Mouse (Mus musculus) gastrocnemius, postnatal 14 days (tissue): ENCODE data around the gene Gabpb2. TPM values are rescaled to one million over a fixed set of nuclear protein-coding genes. Genes with fewer than 3 reads are reported as not detected.
"Not testable (repeated sequence)": the region's sequence is repeated elsewhere in the genome, so short reads cannot be mapped to it uniquely, and the experiment has no call there.

Source experiments
- DNase-seq: peaks from one replicate; pipeline ENCODE4 v3.0.0; 2021; ENCODE audit warnings: mixed read lengths
- intact Hi-C: fragments of 180-260 bp; cut with DNase I; formaldehyde crosslinking; loops from one replicate; pipeline ENCODE4 v1.15.1; 2025; ENCODE audit warnings: low total_unique reads
- total RNA-seq, 2 experiments: library from RNA; stranded (reverse); gene quantifications; 2 replicates each; pipeline ENCODE4 v1.2.3; 2021

Gabpb2 gene
- total RNA-seq, 2 experiments from 2014 or later: 7.3 to 8.1 TPM

DNA sequence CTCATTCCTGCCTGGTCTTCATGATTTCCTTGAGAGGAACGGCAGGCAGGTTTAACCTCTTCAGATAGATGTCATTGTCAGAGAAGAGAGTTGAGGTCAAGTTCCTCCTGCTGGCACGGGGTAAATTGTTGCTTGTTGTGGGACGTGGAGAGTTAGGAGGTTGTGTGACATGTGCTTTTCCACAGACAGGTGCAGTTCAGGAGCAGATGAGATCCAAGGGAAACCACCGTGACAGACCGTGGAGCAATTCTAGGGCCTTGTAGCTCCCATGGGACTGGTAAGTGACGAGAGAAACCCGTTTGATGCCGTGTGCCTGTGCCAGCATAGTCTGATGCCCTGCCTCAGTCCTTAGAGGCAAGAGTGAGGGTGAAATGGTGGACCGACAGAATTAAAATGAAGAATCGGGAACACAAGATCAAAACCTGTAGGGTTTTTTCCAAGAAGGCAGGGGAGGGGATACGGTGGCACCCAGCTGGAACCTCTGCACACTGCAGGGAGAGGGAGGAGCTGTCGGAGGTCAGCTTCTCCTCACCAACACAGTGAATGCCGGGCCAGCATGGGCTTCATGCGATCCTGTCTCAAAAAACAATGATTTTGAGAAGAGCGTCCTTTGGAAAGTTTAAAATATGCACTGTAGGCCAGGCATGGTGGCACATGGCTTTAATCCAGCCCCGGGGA lies 15.7 kb upstream of the Gabpb2 start:
- intact Hi-C loops: no loop called here
- DNase-seq: no peak

DNA sequence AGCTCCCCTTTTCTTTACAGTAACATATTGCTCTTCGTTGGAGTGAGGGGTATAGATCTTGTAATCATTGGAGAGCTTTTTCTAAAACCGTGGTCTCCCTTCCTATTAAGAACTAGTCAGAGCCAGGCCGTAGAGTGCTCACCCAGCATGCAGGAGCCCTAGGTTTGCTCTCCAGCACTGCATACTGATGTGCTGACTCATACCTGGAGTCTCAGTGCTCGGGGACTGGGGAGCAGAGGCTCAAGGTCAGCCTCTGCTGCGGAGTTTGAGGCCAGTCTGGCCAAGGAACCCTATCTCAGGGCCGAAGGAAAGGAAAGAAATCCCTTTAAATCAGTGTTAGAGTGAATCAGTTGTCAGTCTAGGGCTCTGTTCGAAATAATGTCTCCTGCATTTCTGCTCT lies 15.1 kb upstream of the Gabpb2 start:
- intact Hi-C loops: no loop called here
- DNase-seq: no peak

DNA sequence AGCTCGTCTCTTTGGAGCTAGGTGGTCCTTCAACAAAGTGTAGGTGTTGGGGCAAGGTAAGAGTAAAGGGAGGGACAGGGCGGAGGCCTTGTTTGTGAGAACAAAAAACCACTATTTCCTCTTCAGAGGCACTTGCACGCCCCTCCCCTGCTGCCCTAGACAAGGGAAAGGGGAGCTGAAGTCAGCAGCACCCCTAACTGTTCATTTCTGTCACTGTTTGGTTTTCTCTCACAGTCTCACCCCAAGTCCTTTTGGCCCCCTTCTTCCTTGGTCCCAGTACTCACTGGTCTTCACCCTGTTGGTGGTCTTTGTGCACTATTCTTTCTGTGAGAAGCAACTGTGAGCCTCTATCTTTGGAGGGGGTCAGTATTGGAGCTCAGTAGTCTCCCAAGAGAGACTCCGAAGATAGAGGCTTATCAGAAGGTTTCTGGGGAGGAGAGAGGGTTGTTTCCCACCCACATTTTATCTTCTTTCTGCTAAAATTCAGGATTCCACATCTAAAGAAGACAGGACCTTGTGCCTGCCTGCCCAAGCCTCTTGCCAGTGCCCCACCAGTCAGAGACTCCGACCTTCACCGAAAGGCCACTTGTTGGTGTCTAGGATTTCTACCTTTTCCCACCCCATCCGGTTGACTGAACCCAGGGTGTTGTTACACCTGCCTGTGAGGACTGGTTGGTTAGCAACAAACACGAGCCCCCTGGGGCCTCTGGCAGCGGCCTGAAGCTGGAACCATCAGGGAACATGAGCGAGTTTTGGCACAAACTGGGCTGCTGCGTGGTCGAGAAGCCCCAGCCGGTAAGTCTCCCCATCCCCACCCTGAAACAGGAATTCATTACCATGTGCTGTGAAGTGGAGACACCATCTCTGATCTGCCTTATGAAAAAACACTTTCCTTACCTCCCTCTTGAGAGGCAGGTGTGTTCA lies 13.8 kb upstream of the Gabpb2 start, which contains the start of gene Mllt11:
TSS of gene Mllt11 (minus strand) at position 874 of the 924 bp plus-strand sequence.
- DNase-seq: no peak
- intact Hi-C loops: no loop called here

DNA sequence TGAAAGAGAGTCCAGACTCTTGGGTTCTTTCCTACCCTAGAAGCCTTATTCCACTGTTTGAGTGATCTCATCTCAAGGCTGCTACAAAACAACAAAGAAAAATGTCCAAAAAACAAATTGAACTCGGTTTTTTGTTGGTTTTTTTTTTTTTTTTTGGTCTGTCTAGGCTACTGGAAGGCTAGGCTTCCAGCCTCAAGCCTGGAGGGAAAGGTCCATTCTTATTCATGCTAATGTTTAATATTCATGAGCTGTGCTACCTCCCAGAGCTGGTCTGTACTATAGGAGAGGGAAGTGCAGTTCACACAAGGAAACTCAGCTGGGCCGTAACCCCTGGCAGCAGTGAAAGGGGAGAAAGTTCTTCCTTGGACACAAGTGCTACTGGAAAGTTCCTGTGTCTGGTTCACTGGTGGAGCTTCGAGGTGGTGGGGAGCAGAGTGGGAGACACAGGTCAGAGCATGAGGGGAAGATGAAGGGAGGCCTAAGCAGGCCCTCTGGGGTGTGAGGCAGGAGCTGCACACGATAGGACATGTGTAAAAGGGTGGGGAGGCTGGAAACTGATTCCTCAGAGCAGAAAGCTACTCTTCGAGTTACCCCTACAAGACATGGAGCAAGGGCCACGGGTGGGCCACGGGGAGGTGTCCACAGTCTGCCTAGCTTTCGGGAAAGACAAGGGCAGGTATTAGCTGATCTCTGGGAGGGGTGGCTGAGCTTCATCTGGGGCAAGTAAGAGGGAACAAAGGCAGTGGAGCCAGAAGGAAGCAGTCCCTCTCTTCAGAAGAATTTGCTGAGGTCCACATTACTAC lies 13.0 kb upstream of the Gabpb2 start:
- DNase-seq: no peak
- intact Hi-C loops: no loop called here

DNA sequence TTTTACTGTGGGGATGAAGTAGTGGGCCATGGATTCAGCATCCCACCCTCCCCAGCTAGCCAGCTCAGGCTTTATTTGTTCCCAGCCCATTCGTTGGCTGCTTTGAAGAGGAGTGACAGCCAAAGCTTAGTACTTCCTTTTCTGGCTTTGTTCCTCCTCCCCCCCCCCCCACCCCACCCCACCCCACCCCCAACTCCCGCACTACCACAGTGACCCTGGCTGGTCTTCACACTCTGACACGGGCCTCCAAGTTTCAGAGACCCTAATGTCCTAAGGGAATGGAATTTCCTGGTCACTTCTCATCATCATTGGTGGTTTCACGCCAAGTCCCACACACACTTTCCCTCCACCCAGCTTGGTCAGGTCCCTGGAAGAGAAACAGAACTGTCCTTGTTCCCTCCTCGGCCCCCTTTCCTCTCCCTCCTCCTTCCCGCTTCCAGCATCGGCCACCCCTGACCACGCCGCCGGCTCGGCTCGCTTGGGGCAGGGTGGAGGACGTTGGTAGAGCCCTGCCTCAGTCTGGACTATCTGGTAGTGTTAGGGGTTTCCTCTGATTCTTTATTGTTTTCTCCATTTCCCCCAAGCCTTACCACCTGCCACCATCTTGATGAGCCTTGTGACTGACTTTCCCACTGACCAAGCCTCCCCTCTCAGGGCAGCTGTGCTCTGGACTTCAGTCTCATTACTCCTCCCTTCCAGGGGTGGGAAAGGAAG lies 12.2 kb upstream of the Gabpb2 start:
- intact Hi-C loops: no loop called here
- peak; percentile 54 for DNase-seq

DNA sequence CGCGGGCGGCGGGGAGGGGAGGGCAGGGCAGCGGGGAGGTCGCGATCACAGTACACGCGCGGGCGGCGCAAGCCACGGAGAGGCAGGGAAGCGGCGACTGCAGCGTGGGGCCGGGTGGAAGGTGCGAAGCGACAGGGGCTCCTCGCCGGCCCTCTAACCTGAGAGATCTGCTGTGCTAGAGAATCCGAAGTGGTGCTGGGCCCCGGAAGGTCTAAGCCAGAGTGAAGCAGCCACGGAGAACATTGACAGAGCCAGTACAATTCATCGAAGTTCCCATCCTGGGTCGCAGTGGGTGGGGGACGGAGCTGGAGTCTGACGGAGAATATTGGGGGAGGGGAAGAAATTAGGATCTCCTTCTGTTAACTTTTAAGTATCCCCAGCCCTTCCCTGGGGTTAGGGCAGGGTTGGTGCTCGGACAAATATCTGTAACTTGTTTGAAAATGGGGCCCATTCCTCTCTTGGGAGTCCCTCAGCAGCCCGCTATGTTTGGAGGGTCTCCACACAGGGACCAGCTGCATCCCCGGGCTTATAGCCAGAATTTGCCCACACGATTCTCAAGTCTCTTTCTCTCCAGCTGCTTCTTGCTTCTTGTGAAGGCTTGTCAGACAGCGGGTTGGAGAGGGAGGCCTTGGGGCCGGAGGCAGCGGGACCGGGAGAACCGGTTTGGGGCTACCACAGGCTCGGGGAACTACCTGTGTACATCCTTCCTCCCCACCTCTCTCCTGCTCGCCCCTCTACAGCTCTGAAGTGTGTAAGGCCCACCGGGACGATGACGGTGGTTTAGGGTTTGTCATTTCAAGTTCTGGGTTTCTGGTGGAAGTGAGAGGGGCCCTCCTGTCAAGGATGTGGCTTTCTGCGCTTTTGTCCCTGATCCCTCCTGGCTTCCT lies 11.4 kb upstream of the Gabpb2 start:
- DNase-seq: peak; percentile 31
- intact Hi-C loops: no loop called here

DNA sequence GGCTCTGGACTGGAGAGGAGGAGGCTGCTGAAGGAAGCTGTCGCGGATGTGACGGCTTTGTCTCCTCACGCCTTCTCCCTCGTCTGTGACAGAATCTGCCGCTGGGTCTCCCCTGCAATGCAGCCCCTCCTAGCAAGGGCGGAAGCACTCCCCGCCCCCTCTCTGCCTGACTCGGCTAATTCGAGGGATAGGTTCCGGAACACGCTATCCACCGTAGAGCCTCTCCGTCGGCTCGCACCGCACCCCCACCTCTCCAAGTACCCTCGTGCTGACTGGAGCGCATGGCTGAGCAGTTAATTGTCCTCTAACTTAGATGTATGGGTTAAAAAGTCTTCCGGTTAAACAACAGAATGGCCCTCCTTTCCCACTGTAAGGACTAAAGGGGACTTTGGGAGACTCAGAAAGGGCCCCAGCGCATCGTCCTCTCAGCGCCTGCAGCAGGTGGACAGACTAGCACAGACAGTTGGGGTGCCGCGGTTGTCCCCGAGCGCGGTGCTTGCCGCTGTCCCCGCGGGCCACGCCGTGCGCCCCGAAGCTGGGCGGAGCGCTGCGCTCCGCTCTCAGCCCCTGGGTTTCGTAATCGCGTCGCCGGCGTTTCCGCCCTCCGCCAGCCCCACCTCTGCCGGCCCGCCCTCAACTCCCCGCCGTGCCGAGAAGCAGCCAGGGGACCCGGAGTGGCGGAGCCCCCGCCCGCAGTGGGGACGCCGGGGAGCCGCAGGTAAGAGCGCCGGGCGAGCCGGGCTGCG lies 10.6 kb upstream of the Gabpb2 start, which contains the start of gene Cdc42se1:
TSS of gene Cdc42se1 (plus strand) at position 585 of the 746 bp plus-strand sequence.
- peak; percentile 91 for DNase-seq
- intact Hi-C loops: no loop called here

DNA sequence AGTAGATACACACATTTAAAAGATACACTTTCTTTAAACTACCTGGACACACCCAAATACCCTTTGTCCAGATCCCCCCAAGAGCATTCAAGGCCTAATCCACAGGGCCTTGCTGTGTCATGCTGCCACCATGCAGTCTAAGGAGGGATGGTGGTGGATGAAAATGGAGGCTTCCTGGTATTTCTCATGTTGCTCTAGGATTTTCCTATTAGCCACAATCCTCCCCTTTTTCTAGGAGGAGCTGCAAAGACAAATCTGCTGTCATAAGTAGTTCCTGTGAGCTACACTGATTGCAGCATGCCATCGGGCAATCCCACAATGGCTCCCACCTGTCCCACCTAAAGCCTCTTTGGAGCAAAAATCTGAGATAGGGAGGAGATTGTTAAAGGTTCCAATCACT lies 9.5 kb upstream of the Gabpb2 start:
- intact Hi-C loops: no loop called here
- no peak for DNase-seq

DNA sequence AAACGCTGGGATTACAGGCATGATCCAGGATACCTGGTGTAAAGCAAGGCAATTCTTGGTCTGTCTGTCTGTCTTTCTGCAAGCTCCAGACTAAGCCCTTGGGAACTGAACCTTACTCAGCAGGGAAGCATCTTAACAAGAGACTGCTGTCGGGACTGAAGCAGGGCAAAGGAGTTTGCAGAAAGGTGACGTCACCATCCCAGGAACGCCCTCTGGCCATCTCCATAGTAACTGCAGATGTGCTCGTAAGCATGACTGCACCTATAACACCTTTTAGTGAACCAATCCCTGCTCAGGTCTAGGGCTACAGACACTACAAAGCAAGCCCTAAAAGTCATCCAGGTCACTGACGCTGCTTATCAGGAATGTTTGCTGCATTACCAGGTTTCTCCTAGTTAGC lies 6.6 kb upstream of the Gabpb2 start:
- intact Hi-C loops: no loop called here
- no peak for DNase-seq

DNA sequence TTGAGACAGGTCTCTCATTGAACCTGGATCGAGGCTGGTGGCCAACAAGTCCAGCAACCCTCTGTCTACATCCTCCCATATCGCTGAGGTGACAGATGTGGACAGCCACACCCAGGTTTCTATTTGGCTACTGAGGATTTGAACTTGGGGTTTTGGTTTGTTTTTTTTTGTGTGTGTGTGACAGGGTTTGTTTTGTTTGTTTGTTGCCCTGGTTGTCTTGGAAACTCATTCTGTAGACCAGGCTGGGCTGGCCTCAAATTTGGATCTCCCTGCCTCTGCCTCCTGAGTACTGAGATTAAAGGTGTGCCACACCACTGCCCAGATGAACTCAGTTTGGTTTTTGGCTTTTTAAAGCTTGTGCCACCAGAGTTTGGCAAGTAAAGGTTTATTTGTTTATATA lies 5.3 kb upstream of the Gabpb2 start:
- DNase-seq: no peak
- intact Hi-C loops: no loop called here

DNA sequence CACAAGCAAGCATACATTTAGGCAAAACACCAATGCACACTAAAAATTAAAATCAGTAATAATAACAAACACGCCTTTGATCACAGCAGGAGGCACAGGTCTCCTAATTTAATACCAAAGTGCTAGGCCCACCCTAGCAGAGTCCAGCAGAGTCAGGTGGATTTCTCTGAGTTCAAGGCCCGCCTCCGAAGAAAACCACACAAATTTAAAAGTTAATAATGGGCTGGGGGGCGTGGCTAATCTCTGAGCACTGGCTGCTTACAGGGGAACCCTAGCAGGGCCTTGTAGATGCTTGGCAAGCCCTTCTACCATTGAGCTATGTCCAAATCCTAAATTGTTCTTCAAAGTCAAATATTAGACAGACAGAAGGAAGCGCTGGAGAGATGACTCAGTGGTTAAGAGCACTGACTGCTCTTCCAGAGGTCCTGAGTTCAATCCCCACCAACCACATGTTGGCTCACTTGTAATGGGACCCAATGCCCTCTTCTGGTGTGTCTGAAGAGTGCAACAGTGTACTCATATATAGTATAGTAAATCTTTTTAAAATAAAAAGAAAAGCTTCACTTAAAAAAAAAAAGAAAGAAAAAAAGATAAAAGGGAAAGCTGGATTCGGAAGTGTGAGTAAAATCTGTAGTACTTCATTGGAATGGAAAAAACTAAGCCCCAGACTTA lies 886 bp upstream of the Gabpb2 start:
- DNase-seq: no peak

DNA sequence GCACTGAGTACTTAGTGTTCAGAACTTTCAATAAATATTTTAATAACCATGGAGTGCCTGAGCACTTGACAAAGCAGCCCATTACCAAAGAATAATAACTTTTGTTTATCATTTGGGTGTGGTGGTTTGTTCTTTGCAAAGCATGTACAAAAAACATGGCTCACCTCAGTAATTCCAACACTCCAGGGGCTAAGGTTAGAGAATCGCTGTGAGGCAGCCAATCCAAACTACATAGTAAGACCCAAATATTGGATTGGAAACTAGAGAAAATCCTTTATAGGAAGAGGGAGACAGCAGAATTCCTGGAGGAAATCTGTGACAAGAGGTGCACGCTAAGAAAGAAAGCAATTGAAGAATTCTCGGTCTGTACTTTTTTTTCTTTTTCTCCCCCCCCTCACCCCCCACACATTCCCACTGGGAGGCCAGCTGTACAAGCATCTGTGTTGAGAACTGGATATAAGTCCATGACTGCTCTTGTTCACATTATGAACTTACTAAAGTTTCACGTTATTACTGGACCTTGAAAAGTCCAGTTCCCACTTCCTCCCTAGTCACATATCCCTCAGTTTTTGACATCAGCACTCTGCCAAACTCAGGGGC lies 961 bp downstream of the Gabpb2 start:
- intact Hi-C loops: loop anchor here (5.0 kb wide), 1 partner anchor 46 kb away; no protein-coding TSS in a partner anchor
- DNase-seq: no peak

More for the DNA sequence above, 886 bp upstream of the Gabpb2 start:
- intact Hi-C loops: loop anchor here (5.0 kb wide), 1 partner anchor 44 kb away; no protein-coding TSS in a partner anchor

DNA sequence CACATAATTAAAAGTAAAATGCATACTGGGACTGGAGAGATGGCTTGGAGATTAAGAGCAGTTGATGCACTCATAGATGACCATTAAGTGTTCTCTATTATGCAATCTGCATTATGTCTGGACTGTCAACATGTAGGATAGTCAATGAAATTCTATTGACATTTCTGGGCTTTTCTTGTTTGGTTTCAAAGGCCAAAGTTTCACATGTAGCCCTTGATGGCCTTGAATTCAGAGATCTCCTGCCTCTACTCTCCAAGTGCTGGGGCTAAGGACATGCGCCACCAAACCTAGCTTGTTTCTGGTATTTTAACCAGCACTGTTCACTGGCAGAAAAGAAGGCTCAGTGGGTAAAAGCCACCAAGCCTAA lies 4.1 kb downstream of the Gabpb2 start:
- intact Hi-C loops: no loop called here
- no peak for DNase-seq

DNA sequence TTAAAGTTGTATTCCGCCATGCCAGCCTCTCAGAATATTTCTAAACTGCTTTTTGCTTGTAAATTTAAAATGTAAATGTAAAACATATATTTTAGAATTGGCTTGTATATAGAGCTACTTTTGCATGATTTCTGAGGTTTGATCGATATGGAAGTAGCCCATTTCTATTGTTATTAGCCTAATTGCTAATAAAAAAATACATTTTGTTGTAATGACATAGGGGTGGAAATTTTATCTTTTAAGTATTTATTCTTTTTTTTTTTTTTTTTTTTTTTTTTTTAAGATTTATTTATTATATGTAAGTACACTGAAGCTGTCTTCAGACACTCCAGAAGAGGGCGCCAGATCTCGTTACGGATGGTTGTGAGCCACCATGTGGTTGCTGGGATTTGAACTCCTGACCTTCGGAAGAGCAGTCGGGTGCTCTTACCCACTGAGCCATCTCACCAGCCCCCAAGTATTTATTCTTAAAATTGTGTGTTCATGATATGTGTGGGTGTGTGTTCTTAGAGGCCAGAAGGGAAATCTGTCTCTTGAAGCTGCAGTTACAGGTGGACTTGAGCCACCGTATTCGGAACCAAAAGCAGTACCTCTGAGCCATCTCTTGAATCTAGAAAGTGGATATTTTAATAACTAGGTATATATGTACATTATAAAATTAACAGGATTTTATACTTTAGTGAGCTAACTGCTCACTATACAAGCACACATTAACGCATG lies 4.7 kb downstream of the Gabpb2 start:
- DNase-seq, intact Hi-C loops: not testable (repeated sequence)

DNA sequence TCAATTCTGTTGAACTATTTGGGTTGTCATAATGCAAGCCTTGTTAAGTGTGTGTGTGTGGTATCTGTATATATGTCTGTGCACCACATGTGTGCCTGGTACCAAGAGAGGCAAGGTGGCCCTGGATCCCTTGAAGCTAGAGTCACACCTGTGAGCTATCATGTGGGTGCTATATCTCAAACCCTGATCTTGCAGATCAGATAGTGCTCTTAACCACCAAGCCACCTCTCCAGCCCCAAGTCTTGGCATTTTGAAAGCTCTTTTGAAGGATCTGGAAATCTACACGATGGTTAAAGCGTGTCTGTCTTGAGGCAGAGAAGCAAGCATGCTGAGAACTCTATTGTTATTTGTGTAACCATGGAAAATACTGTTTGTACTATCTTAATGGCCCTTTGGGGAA lies 7.1 kb downstream of the Gabpb2 start:
- intact Hi-C loops: no loop called here
- no peak for DNase-seq

DNA sequence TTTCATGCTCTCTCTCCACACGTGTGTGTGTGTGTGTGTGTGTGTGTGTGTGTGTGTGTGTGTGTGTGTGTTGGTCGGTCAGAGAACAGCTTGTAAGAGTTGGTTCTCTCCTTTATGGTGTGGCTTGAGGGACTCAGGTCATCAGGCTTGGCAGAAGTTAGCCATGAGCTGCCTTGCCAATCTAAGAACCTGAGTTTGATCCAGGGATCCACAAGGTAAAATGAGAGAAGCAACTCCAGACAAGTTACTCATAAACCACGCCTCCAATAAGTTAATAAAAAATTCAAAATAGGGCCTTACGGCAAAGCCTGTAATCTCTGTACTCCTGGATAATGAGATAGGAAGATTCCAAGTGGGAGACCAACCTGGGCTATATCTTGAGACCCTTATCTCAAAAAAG lies 9.4 kb downstream of the Gabpb2 start:
- intact Hi-C loops: loop anchor here (10.0 kb wide), 1 partner anchor 143 kb away; no protein-coding TSS in a partner anchor
- no peak for DNase-seq
